Mouse (Mus musculus) forebrain, embryonic 11.5 days (tissue): Measurements from ENCODE around the gene Clcn5. TPM values are rescaled to one million over a fixed set of nuclear protein-coding genes. Genes with fewer than 3 reads are reported as not detected.

Experiments used
- ATAC-seq: fragments of 200-750 bp; cut with Nextera tagmentation; replicated peaks from 2 replicates; pipeline ENCODE4 v1.8.0; 2017; ENCODE audit warnings: moderate TSS enrichment; ENCODE audit not compliant: low FRiP score
- DNase-seq: peaks from one replicate; pipeline ENCODE4 v3.0.0-alpha.2; 2017; ENCODE audit warnings: low spot score
- H3K27ac ChIP-seq: fragments of 300-500 bp; sonication (generic); 2 replicates; pipeline ENCODE4 v1.5.1; 2014; ENCODE audit warnings: low read depth, low read length
- H3K27me3 ChIP-seq: fragments of 300-500 bp; sonication (generic); 2 replicates; pipeline ENCODE4 v1.6.1; 2014; ENCODE audit warnings: mild to moderate bottlenecking, low read length, mixed read lengths; ENCODE audit not compliant: control insufficient read depth, insufficient read depth
- H3K36me3 ChIP-seq: fragments of 300-500 bp; sonication (generic); 2 replicates; pipeline ENCODE4 v1.6.1; 2014; ENCODE audit warnings: mild to moderate bottlenecking, low read length, moderate library complexity, mixed read lengths; ENCODE audit not compliant: control insufficient read depth, insufficient read depth
- H3K4me1 ChIP-seq: fragments of 300-500 bp; sonication (generic); replicated peaks from 2 replicates; pipeline ENCODE4 v1.6.1; 2014; ENCODE audit warnings: low read length, mixed read lengths; ENCODE audit not compliant: control insufficient read depth, insufficient read depth
- H3K4me2 ChIP-seq: fragments of 300-500 bp; sonication (generic); 2 replicates; pipeline ENCODE4 v1.6.1; 2014; ENCODE audit warnings: low read depth, mild to moderate bottlenecking, low read length, moderate library complexity, mixed read lengths; ENCODE audit not compliant: severe bottlenecking
- H3K4me3 ChIP-seq: fragments of 300-500 bp; sonication (generic); 2 replicates; pipeline ENCODE4 v1.5.1; 2014; ENCODE audit warnings: low read depth, low read length
- H3K9ac ChIP-seq: fragments of 300-500 bp; sonication (generic); 2 replicates; pipeline ENCODE4 v1.6.1; 2014; ENCODE audit warnings: low read length
- H3K9me3 ChIP-seq: fragments of 300-500 bp; sonication (generic); 2 replicates; pipeline ENCODE4 v1.6.1; 2016; ENCODE audit warnings: low read length, mixed read lengths; ENCODE audit not compliant: control insufficient read depth
- WGBS: fragments of 180-500 bp; shearing (Covaris S2); extraction: QIAGEN DNeasy Blood & Tissue Kit; methylation state at CpG from one replicate; pipeline ENCODE4 v1.1.7; 2014; 5-methylcytosine and 5-hydroxymethylcytosine counted together
- polyA plus RNA-seq: library from polyadenylated mRNA; unstranded; fragments of >200 nt; fragmentation: Nextera tagmentation; extraction: Ambion mirVana; gene quantifications from 2 replicates; pipeline ENCODE4 v1.2.1, GENCODE M21; 2014

The Clcn5 gene
- polyA plus RNA-seq, 1 experiment from 2014 or later = 16.5 TPM

DNA sequence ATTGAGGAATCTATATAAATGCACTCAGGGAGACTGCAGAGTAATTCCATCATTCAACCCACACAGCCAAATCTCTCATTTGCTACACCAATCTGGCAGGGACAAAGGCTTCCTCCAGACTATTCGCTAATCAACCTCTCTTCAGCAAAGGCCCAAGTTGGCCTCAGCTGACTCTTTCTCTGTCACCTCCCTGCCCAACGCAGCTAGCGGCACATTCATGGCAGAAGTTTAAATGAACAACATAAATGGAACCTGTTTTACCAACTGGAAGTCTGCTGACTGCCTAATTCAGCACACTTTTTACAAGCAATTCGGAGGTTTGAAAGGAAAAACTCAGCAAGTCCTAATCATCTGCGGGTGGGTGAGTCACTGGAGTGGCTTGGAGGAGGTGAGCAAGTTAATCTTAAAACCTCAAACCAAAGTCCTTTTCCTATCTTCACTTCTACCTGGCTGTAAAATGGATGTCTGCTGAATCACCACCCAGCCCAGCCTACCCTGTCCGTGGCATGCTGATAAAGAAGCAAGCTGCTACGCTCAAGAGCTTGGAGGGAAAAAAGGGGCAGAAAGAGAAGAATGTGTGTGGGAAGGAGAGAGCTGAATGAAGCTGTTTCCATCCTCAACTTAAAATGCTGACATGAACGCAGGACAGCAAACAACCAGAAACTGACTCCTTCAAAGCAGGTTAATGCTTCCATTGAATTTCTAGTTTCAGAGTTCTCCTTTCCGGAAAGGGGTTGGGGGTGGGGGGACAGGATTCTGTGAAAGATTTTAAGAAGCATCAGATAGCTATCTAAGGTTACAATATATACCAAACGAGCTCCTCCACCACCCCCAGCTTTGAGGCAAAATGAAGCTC is 131.5 kb downstream of the Clcn5 start:
- WGBS = 23% methylated on average over 10 of the region's 10 CpGs
- Histone ChIP-seq H3K36me3 (no peaks in the 10 kb centered on the region; the same call in 1 of the 2 replicates), H3K27ac (peak overlapping the region; percentile 84), H3K9me3 (no peaks in the 10 kb centered on the region), H3K9ac (peak overlapping the region; percentile 59), H3K4me1 (no peaks in the 10 kb centered on the region), H3K27me3 (no peaks in the 10 kb centered on the region), H3K4me3 (peak overlapping the region; percentile 32), H3K4me2 (peak overlapping the region; percentile 47)
- peak; percentile 49; the same call in 1 of the 2 replicates for ATAC-seq
- DNase-seq = no peak

DNA sequence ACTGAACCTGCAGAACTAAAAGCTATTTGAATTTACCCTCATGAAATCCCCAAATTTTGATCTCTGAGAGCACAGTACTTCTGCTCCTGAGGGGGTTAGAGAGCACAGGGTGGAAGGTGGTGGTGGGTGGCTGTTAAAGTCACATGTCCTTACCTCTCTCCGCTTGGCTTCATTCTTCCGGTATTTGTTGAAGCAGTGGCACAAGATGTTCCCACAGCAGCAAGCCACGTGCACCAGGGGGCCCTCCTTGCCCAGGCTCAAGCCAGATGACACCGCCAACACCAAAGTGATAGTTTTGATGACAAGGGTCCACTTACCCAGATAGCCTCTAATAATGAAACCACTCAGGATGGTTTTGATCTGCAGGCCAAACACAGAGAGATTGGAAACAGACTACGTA is 149.0 kb downstream of the Clcn5 start:
- no peak for ATAC-seq
- Histone ChIP-seq H3K4me3 (no peak overlapping the region), H3K4me2 (no peak overlapping the region), H3K4me1 (no peaks in the 10 kb centered on the region), H3K9ac (no peak overlapping the region), H3K36me3 (no peaks in the 10 kb centered on the region; the same call in 1 of the 2 replicates), H3K27ac (no peak overlapping the region), H3K9me3 (no peaks in the 10 kb centered on the region), H3K27me3 (no peaks in the 10 kb centered on the region)
- DNase-seq = no peak
- whole genome bisulfite sequencing = 91% methylated on average over 5 of the region's 5 CpGs

GRCm38 (mm10) chrX:7168799-7169198 is 150.4 kb downstream of the Clcn5 start:
- DNase-seq (no peak), ATAC-seq (no peak)
- no peaks in the 10 kb centered on the region; the same call in 1 of the 2 replicates for H3K36me3 ChIP-seq
- no peak overlapping the region for H3K27ac ChIP-seq
- no peak overlapping the region for H3K4me3 ChIP-seq
- no peaks in the 10 kb centered on the region for H3K4me1 ChIP-seq
- H3K9me3 ChIP-seq = no peaks in the 10 kb centered on the region
- 86% methylated on average over 5 of the region's 5 CpGs for WGBS
- H3K4me2 ChIP-seq = no peak overlapping the region
- H3K27me3 ChIP-seq = no peaks in the 10 kb centered on the region
- H3K9ac ChIP-seq = no peak overlapping the region

DNA sequence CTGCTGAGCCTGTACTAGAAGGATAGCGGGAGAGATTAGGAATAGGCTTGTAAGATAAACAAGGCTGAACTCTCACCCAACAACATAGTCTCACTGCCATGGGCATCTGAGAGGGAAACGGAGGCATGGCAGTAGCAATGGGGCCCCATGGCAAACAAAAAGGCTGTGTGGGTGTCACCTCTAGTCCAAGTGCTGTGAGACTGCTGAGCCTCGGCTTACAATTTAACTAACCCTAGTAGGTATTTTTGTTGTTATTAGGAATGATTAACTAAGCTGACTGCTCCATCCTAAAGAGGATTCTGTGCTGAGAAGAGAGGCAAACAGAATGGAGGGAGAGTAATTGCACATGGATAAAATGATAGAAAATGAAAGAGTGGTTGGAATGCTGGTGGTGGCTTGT is 161.2 kb downstream of the Clcn5 start:
- H3K9me3 ChIP-seq = no peaks in the 10 kb centered on the region
- no peaks in the 10 kb centered on the region for H3K27me3 ChIP-seq
- no peak overlapping the region for H3K4me3 ChIP-seq
- no peak for ATAC-seq
- DNase-seq = no peak
- H3K36me3 ChIP-seq = no peaks in the 10 kb centered on the region
- no peak overlapping the region for H3K9ac ChIP-seq
- WGBS = 86% methylated on average over 3 of the region's 3 CpGs
- no peak overlapping the region for H3K27ac ChIP-seq
- no peaks in the 10 kb centered on the region for H3K4me1 ChIP-seq
- H3K4me2 ChIP-seq = no peak overlapping the region

DNA sequence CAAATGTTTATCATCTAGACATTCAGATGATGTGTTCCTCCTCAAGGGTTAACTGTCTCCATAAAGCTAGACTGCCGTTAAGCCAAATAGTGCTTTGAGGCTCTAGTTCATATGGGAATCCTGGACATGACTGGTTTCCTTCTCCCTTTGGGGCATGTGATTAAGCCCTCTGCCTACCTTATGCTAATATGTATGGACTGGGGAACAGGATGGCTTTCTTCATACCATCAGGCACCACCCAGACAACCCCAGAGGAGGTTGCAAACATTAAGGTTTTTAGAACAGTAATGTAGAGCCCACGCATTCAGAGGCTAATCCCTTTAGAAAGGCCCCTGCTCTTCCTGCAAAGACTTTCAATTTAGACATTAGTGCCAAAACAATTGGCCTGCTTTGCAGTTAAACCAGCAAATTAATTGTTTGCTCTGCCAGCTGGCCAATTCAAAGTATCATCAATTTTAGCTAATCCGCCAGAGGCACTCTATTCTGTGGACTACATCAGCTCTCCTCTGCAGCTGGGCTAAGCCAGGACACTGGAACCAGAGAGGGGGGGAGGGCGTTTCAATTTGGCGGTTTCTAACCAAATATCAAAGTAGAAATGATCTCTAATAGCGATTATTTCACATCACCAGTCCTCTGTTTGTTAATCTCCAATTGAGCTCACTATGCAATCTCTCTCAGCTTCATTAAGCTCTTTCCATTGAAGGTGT is 163.0 kb downstream of the Clcn5 start:
- Histone ChIP-seq H3K36me3 (no peaks in the 10 kb centered on the region), H3K4me1 (no peaks in the 10 kb centered on the region), H3K9ac (no peak overlapping the region), H3K27me3 (no peaks in the 10 kb centered on the region), H3K9me3 (no peaks in the 10 kb centered on the region), H3K4me3 (no peak overlapping the region), H3K4me2 (no peak overlapping the region), H3K27ac (no peak overlapping the region)
- WGBS = 51% methylated on average over 6 of the region's 6 CpGs
- ATAC-seq = no peak; the same call in 1 of the 2 replicates
- no peak for DNase-seq

- Histone ChIP-seq H3K27me3 (no peaks in the 10 kb centered on the region), H3K36me3 (no peaks in the 10 kb centered on the region), H3K27ac (no peak overlapping the region), H3K4me3 (no peak overlapping the region), H3K4me2 (no peak overlapping the region), H3K4me1 (no peaks in the 10 kb centered on the region), H3K9ac (no peak overlapping the region), H3K9me3 (no peaks in the 10 kb centered on the region)
- 78% methylated on average over 4 of the region's 4 CpGs for WGBS
- ATAC-seq = no peak
- DNase-seq = no peak
Observed at GRCm38 (mm10) chrX:7150129-7150528, 169.0 kb downstream of the Clcn5 start.

- no peaks in the 10 kb centered on the region for H3K27me3 ChIP-seq
- no peak overlapping the region for H3K27ac ChIP-seq
- no peak for DNase-seq
- no peak overlapping the region for H3K4me3 ChIP-seq
- H3K4me1 ChIP-seq = no peaks in the 10 kb centered on the region
- no peaks in the 10 kb centered on the region for H3K9me3 ChIP-seq
- no peak for ATAC-seq
- H3K9ac ChIP-seq = no peak overlapping the region
- no peaks in the 10 kb centered on the region for H3K36me3 ChIP-seq
- 66% methylated on average over 7 of the region's 7 CpGs for WGBS
- H3K4me2 ChIP-seq = no peak overlapping the region
Observed at GRCm38 (mm10) chrX:7146156-7146555, 173.0 kb downstream of the Clcn5 start.

DNA sequence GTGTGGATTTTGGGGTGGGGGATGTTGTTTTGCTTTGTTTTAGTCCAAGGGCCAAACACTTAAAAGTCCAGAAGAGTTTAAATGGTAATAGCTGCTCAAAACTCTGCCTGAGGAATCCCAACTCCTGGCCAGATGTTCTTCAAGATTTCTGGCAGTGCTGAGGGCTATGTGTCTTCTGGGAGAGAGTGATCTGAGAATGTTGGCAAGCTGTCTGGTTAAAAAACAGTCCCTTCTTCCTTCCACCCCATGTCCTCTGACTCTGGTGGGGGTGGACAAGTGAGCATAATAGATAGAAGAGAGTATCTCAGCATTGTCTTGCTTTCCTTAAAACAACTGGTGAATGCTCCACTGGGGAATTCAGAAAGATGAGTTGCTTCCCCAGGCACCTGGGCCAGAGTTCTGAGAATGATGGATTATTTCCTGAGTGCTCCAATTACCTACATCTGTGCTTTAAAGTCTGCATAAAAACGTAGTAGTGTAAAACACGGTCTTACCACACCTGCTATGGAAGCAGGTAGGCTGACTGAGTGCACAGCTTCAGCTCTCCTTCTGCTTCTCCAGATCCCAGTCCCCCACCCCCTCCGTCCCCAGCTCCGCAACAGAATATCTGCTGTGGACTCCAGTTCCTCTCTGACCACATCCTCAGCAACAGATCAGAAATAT is 197.4 kb downstream of the Clcn5 start:
- H3K27me3 ChIP-seq = no peaks in the 10 kb centered on the region
- no peak overlapping the region for H3K4me2 ChIP-seq
- 87% methylated on average over 4 of the region's 4 CpGs for WGBS
- H3K4me1 ChIP-seq = no peaks in the 10 kb centered on the region
- no peaks in the 10 kb centered on the region for H3K9me3 ChIP-seq
- ATAC-seq = no peak
- H3K4me3 ChIP-seq = no peak overlapping the region
- no peak overlapping the region for H3K27ac ChIP-seq
- H3K36me3 ChIP-seq = no peaks in the 10 kb centered on the region
- DNase-seq = no peak
- no peak overlapping the region for H3K9ac ChIP-seq
